Mouse (Mus musculus) limb, embryonic 14.5 days (tissue): ENCODE results near the gene 1810013L24Rik. TPM values are rescaled to one million over a fixed set of nuclear protein-coding genes. Genes with fewer than 3 reads are reported as not detected.

Experiments
- ATAC-seq: fragments of 200-750 bp; cut with Nextera tagmentation; 2 replicates; pipeline ENCODE4 v1.8.0; 2017; ENCODE audit warnings: low read depth, moderate number of reproducible peaks, moderate TSS enrichment; ENCODE audit not compliant: low FRiP score
- DNase-seq: peaks from one replicate; pipeline ENCODE4 v3.0.0-alpha.2; 2015; ENCODE audit warnings: low spot score
- H3K27ac ChIP-seq: fragments of 300-500 bp; sonication (generic); replicated peaks from 2 replicates; pipeline ENCODE4 v1.5.1; 2014; ENCODE audit warnings: low read depth, mild to moderate bottlenecking, low read length, moderate library complexity, mixed read lengths
- H3K27me3 ChIP-seq: fragments of 300-500 bp; sonication (generic); 2 replicates; pipeline ENCODE4 v1.6.1; 2014; ENCODE audit warnings: low read length, mixed read lengths; ENCODE audit not compliant: control insufficient read depth, insufficient read depth
- H3K36me3 ChIP-seq: fragments of 300-500 bp; sonication (generic); 2 replicates; pipeline ENCODE4 v1.6.1; 2014; ENCODE audit warnings: mild to moderate bottlenecking, low read length, moderate library complexity, mixed read lengths; ENCODE audit not compliant: control insufficient read depth, insufficient read depth
- H3K4me1 ChIP-seq: fragments of 300-500 bp; sonication (generic); 2 replicates; pipeline ENCODE4 v1.6.1; 2014; ENCODE audit warnings: antibody characterized with exemption, low read length, mixed read lengths; ENCODE audit not compliant: control insufficient read depth, insufficient read depth
- H3K4me2 ChIP-seq: fragments of 300-500 bp; sonication (generic); replicated peaks from 2 replicates; pipeline ENCODE4 v1.6.1; 2014; ENCODE audit warnings: low read depth, mild to moderate bottlenecking, low read length, moderate library complexity; ENCODE audit not compliant: severe bottlenecking
- H3K4me3 ChIP-seq: fragments of 300-500 bp; sonication (generic); replicated peaks from 2 replicates; pipeline ENCODE4 v1.5.1; 2014; ENCODE audit warnings: low read length
- H3K9ac ChIP-seq: fragments of 300-500 bp; sonication (generic); 2 replicates; pipeline ENCODE4 v1.6.1; 2014; ENCODE audit warnings: mild to moderate bottlenecking, low read depth, low read length, moderate library complexity; ENCODE audit not compliant: severe bottlenecking
- H3K9me3 ChIP-seq: fragments of 300-500 bp; sonication (generic); 2 replicates; pipeline ENCODE4 v1.6.1; 2016; ENCODE audit warnings: low read length; ENCODE audit not compliant: control insufficient read depth
- POLR2A ChIP-seq: fragments of 200-500 bp; IDR thresholded peaks from 2 replicates; pipeline ENCODE4 v1.8.0; 2012; ENCODE audit warnings: inconsistent platforms, mild to moderate bottlenecking, moderate library complexity, borderline replicate concordance; ENCODE audit not compliant: insufficient read depth, insufficient read length; ENCODE audit errors: extremely low read depth
- WGBS: fragments of 180-500 bp; shearing (Covaris S2); extraction: QIAGEN DNeasy Blood & Tissue Kit; methylation state at CpG from one replicate; pipeline ENCODE4 v1.1.7; 2014; 5-methylcytosine and 5-hydroxymethylcytosine counted together
- polyA plus RNA-seq, 2 experiments: library from polyadenylated mRNA; depleted of rRNA in 1 of 2; stranded (reverse) in 1 of 2; unstranded in 1 of 2; fragments of >200 nt; fragmentation: Nextera tagmentation in 1 of 2; extraction: Ambion mirVana in 1 of 2; gene quantifications; 2 replicates each; pipeline versions ENCODE4 v1.2.1 to v1.2.3; 2012 to 2014

The 1810013L24Rik gene
- polyA plus RNA-seq, 2 experiments = 18.2 to 31.8 TPM

- H3K27ac ChIP-seq = no peak overlapping the region
- DNase-seq = no peak
- H3K9me3 ChIP-seq = no peaks in the 10 kb centered on the region
- H3K36me3 ChIP-seq = peaks cover 80% of the 10 kb centered on the region
- no peaks in the 10 kb centered on the region for H3K4me1 ChIP-seq
- no peak overlapping the region for H3K4me2 ChIP-seq
- H3K9ac ChIP-seq = no peak overlapping the region
- no peak for TF ChIP-seq POLR2A
- 95% methylated on average over 1 of the region's 1 CpGs for WGBS
- H3K27me3 ChIP-seq = no peaks in the 10 kb centered on the region
- no peak for ATAC-seq
- no peak overlapping the region for H3K4me3 ChIP-seq
Measured at GRCm38 (mm10) chr16:8837595-8837994, 7.7 kb downstream of the 1810013L24Rik start.

GRCm38 (mm10) chr16:8838921-8839320 lies 9.0 kb downstream of the 1810013L24Rik start:
- no peak overlapping the region for H3K4me3 ChIP-seq
- H3K9ac ChIP-seq = no peak overlapping the region
- no peak for TF ChIP-seq POLR2A
- peaks cover 82% of the 10 kb centered on the region for H3K36me3 ChIP-seq
- H3K27me3 ChIP-seq = no peaks in the 10 kb centered on the region
- no peaks in the 10 kb centered on the region for H3K4me1 ChIP-seq
- no peak overlapping the region for H3K27ac ChIP-seq
- no peaks in the 10 kb centered on the region for H3K9me3 ChIP-seq
- no peak for ATAC-seq
- H3K4me2 ChIP-seq = no peak overlapping the region
- DNase-seq = no peak

- ATAC-seq (no peak), DNase-seq (no peak)
- Histone ChIP-seq H3K4me2 (no peak overlapping the region), H3K4me1 (no peaks in the 10 kb centered on the region), H3K9me3 (no peaks in the 10 kb centered on the region), H3K4me3 (no peak overlapping the region), H3K36me3 (peaks cover 77% of the 10 kb centered on the region), H3K9ac (no peak overlapping the region), H3K27ac (no peak overlapping the region), H3K27me3 (no peaks in the 10 kb centered on the region)
- no peak for TF ChIP-seq POLR2A
- WGBS = 92% methylated on average over 3 of the region's 3 CpGs
Measured at GRCm38 (mm10) chr16:8840557-8840956, 10.7 kb downstream of the 1810013L24Rik start.

GRCm38 (mm10) chr16:8842962-8843361 lies 13.1 kb downstream of the 1810013L24Rik start:
- ATAC-seq (no peak), DNase-seq (no peak)
- Histone ChIP-seq H3K27ac (no peak overlapping the region), H3K9me3 (no peaks in the 10 kb centered on the region), H3K4me1 (no peaks in the 10 kb centered on the region), H3K9ac (no peak overlapping the region), H3K27me3 (no peaks in the 10 kb centered on the region), H3K36me3 (peaks cover 65% of the 10 kb centered on the region), H3K4me2 (no peak overlapping the region), H3K4me3 (no peak overlapping the region)
- WGBS = 92% methylated on average over 10 of the region's 10 CpGs
- TF ChIP-seq POLR2A = no peak

GRCm38 (mm10) chr16:8843580-8844175 lies 13.8 kb downstream of the 1810013L24Rik start:
- ATAC-seq (no peak), DNase-seq (no peak)
- 88% methylated on average over 3 of the region's 3 CpGs for WGBS
- Histone ChIP-seq H3K9ac (no peak overlapping the region), H3K27ac (no peak overlapping the region), H3K4me3 (no peak overlapping the region), H3K4me1 (no peaks in the 10 kb centered on the region), H3K27me3 (no peaks in the 10 kb centered on the region), H3K4me2 (no peak overlapping the region), H3K36me3 (peaks cover 58% of the 10 kb centered on the region), H3K9me3 (no peaks in the 10 kb centered on the region)
- TF ChIP-seq POLR2A = no peak

- no peak overlapping the region for H3K4me3 ChIP-seq
- H3K4me1 ChIP-seq = no peaks in the 10 kb centered on the region
- ATAC-seq (no peak), DNase-seq (no peak)
- H3K9ac ChIP-seq = no peak overlapping the region
- no peak overlapping the region for H3K27ac ChIP-seq
- peaks cover 46% of the 10 kb centered on the region for H3K36me3 ChIP-seq
- 89% methylated on average over 4 of the region's 4 CpGs for WGBS
- H3K9me3 ChIP-seq = no peaks in the 10 kb centered on the region
- H3K27me3 ChIP-seq = no peaks in the 10 kb centered on the region
- H3K4me2 ChIP-seq = no peak overlapping the region
- no peak for TF ChIP-seq POLR2A
Measured at GRCm38 (mm10) chr16:8845986-8846385, 16.1 kb downstream of the 1810013L24Rik start.
